Mouse (Mus musculus): ENCODE measurements around the gene Slc5a8. TPM values are rescaled to one million over a fixed set of nuclear protein-coding genes. Genes with fewer than 3 reads are reported as not detected.

The Slc5a8 gene
- polyA plus RNA-seq, 1 experiment from 2014 or later = not detected

GRCm38 (mm10) chr10:88862293-88862692 is 23.5 kb upstream of the Slc5a8 start:
- Histone ChIP-seq H3K27ac (ENCODE audit: low read depth) (no peak overlapping the region), H3K36me3 (replicated peaks; ENCODE audit: insufficient read depth, low read length) (no peaks in the 10 kb centered on the region), H3K4me3 (ENCODE audit: low read depth, low read length) (no peak overlapping the region), H3K4me1 (ENCODE audit: insufficient read depth) (no peaks in the 10 kb centered on the region), H3K27me3 (ENCODE audit: insufficient read depth, low read length) (no peaks in the 10 kb centered on the region), H3K9me3 (ENCODE audit: low read length) (no peaks in the 10 kb centered on the region), H3K4me2 (ENCODE audit: low read depth, low read length) (no peak overlapping the region), H3K9ac (replicated peaks) (no peak overlapping the region)
- 80% methylated on average over 5 of the region's 5 CpGs for WGBS (ENCODE audit: insufficient replicate concordance)
- DNase-seq (no peak), ATAC-seq (no peak)
- TF ChIP-seq EP300 (IDR thresholded peaks at IDR 0.05; ENCODE audit: low read depth) (no peak), CTCF (IDR thresholded peaks at IDR 0.05; ENCODE audit: low read depth) (no peak)

GRCm38 (mm10) chr10:88866017-88866416 is 19.8 kb upstream of the Slc5a8 start:
- Histone ChIP-seq H3K9me3 (ENCODE audit: low read length) (no peaks in the 10 kb centered on the region), H3K4me1 (ENCODE audit: insufficient read depth) (no peaks in the 10 kb centered on the region), H3K36me3 (replicated peaks; ENCODE audit: insufficient read depth, low read length) (no peaks in the 10 kb centered on the region), H3K4me2 (ENCODE audit: low read depth, low read length) (no peak overlapping the region), H3K9ac (replicated peaks) (no peak overlapping the region), H3K27me3 (ENCODE audit: insufficient read depth, low read length) (no peaks in the 10 kb centered on the region), H3K27ac (ENCODE audit: low read depth) (no peak overlapping the region), H3K4me3 (ENCODE audit: low read depth, low read length) (no peak overlapping the region)
- no peak for ATAC-seq
- no peak for DNase-seq
- TF ChIP-seq EP300 (IDR thresholded peaks at IDR 0.05; ENCODE audit: low read depth) = no peak
- no peak for TF ChIP-seq CTCF (IDR thresholded peaks at IDR 0.05; ENCODE audit: low read depth)
- 43% methylated on average over 2 of the region's 2 CpGs for WGBS (ENCODE audit: insufficient replicate concordance)

- no peaks in the 10 kb centered on the region for H3K9me3 ChIP-seq (ENCODE audit: low read length)
- H3K36me3 ChIP-seq (replicated peaks; ENCODE audit: insufficient read depth, low read length) = no peaks in the 10 kb centered on the region
- no peak overlapping the region for H3K4me2 ChIP-seq (ENCODE audit: low read depth, low read length)
- DNase-seq (no peak), ATAC-seq (no peak)
- no peak overlapping the region for H3K4me3 ChIP-seq (ENCODE audit: low read depth, low read length)
- no peak overlapping the region for H3K27ac ChIP-seq (ENCODE audit: low read depth)
- H3K9ac ChIP-seq (replicated peaks) = no peak overlapping the region
- 59% methylated on average over 5 of the region's 5 CpGs for WGBS (ENCODE audit: insufficient replicate concordance)
- TF ChIP-seq CTCF (IDR thresholded peaks at IDR 0.05; ENCODE audit: low read depth) = no peak
- no peak for TF ChIP-seq EP300 (IDR thresholded peaks at IDR 0.05; ENCODE audit: low read depth)
- no peaks in the 10 kb centered on the region for H3K27me3 ChIP-seq (ENCODE audit: insufficient read depth, low read length)
- H3K4me1 ChIP-seq (ENCODE audit: insufficient read depth) = no peaks in the 10 kb centered on the region
Measured at GRCm38 (mm10) chr10:88874870-88875269, 10.9 kb upstream of the Slc5a8 start.

- no peak overlapping the region for H3K9ac ChIP-seq (replicated peaks)
- no peak for ATAC-seq
- TF ChIP-seq CTCF (IDR thresholded peaks at IDR 0.05; ENCODE audit: low read depth) (no peak), EP300 (IDR thresholded peaks at IDR 0.05; ENCODE audit: low read depth) (no peak)
- 74% methylated on average over 7 of the region's 7 CpGs for WGBS (ENCODE audit: insufficient replicate concordance)
- no peaks in the 10 kb centered on the region for H3K27me3 ChIP-seq (ENCODE audit: insufficient read depth, low read length)
- H3K36me3 ChIP-seq (replicated peaks; ENCODE audit: insufficient read depth, low read length) = no peaks in the 10 kb centered on the region
- no peak overlapping the region for H3K27ac ChIP-seq (ENCODE audit: low read depth)
- no peaks in the 10 kb centered on the region for H3K9me3 ChIP-seq (ENCODE audit: low read length)
- DNase-seq = no peak
- H3K4me1 ChIP-seq (ENCODE audit: insufficient read depth) = no peaks in the 10 kb centered on the region
- no peak overlapping the region for H3K4me2 ChIP-seq (ENCODE audit: low read depth, low read length)
- no peak overlapping the region for H3K4me3 ChIP-seq (ENCODE audit: low read depth, low read length)
Measured at GRCm38 (mm10) chr10:88877421-88877820, 8.4 kb upstream of the Slc5a8 start.

GRCm38 (mm10) chr10:88883721-88884120 is 2.1 kb upstream of the Slc5a8 start:
- WGBS (ENCODE audit: insufficient replicate concordance) = 66% methylated on average over 2 of the region's 2 CpGs
- TF ChIP-seq CTCF (IDR thresholded peaks at IDR 0.05; ENCODE audit: low read depth) = no peak
- no peak for TF ChIP-seq EP300 (IDR thresholded peaks at IDR 0.05; ENCODE audit: low read depth)
- Histone ChIP-seq H3K9ac (replicated peaks) (no peak overlapping the region), H3K27me3 (ENCODE audit: insufficient read depth, low read length) (peaks cover 18% of the 10 kb centered on the region), H3K27ac (ENCODE audit: low read depth) (no peak overlapping the region), H3K9me3 (ENCODE audit: low read length) (no peaks in the 10 kb centered on the region), H3K4me3 (ENCODE audit: low read depth, low read length) (no peak overlapping the region), H3K4me2 (ENCODE audit: low read depth, low read length) (no peak overlapping the region), H3K36me3 (replicated peaks; ENCODE audit: insufficient read depth, low read length) (no peaks in the 10 kb centered on the region), H3K4me1 (ENCODE audit: insufficient read depth) (no peaks in the 10 kb centered on the region)
- ATAC-seq (no peak), DNase-seq (no peak)

- Histone ChIP-seq H3K36me3 (replicated peaks; ENCODE audit: insufficient read depth, low read length) (no peaks in the 10 kb centered on the region), H3K27me3 (ENCODE audit: insufficient read depth, low read length) (peaks cover 18% of the 10 kb centered on the region), H3K27ac (ENCODE audit: low read depth) (no peak overlapping the region), H3K4me3 (ENCODE audit: low read depth, low read length) (no peak overlapping the region), H3K4me1 (ENCODE audit: insufficient read depth) (no peaks in the 10 kb centered on the region), H3K9ac (replicated peaks) (no peak overlapping the region), H3K9me3 (ENCODE audit: low read length) (no peaks in the 10 kb centered on the region), H3K4me2 (ENCODE audit: low read depth, low read length) (no peak overlapping the region)
- WGBS (ENCODE audit: insufficient replicate concordance) = 72% methylated on average over 6 of the region's 6 CpGs
- TF ChIP-seq CTCF (IDR thresholded peaks at IDR 0.05; ENCODE audit: low read depth) (peak; percentile 22; the same call in 1 of the 2 replicates), EP300 (IDR thresholded peaks at IDR 0.05; ENCODE audit: low read depth) (no peak)
- ATAC-seq (no peak), DNase-seq (no peak)
Measured at GRCm38 (mm10) chr10:88884836-88885235, 956 bp upstream of the Slc5a8 start.

GRCm38 (mm10) chr10:88886114-88886513 is 322 bp downstream of the Slc5a8 start:
- 4% methylated on average over 32 of the region's 32 CpGs for WGBS (ENCODE audit: insufficient replicate concordance)
- ATAC-seq (no peak), DNase-seq (no peak)
- H3K27ac ChIP-seq (ENCODE audit: low read depth) = no peak overlapping the region
- H3K27me3 ChIP-seq (ENCODE audit: insufficient read depth, low read length) = peaks cover 18% of the 10 kb centered on the region
- H3K4me2 ChIP-seq (ENCODE audit: low read depth, low read length) = no peak overlapping the region
- no peaks in the 10 kb centered on the region for H3K36me3 ChIP-seq (replicated peaks; ENCODE audit: insufficient read depth, low read length)
- H3K4me1 ChIP-seq (ENCODE audit: insufficient read depth) = no peaks in the 10 kb centered on the region
- no peaks in the 10 kb centered on the region for H3K9me3 ChIP-seq (ENCODE audit: low read length)
- TF ChIP-seq EP300 (IDR thresholded peaks at IDR 0.05; ENCODE audit: low read depth) (no peak), CTCF (IDR thresholded peaks at IDR 0.05; ENCODE audit: low read depth) (no peak)
- H3K4me3 ChIP-seq (ENCODE audit: low read depth, low read length) = no peak overlapping the region
- H3K9ac ChIP-seq (replicated peaks) = no peak overlapping the region

Data from liver, postnatal 0 days (tissue).